Mouse (Mus musculus) liver, embryonic 11.5 days (tissue): ENCODE results near the gene Smarcal1. TPM values are rescaled to one million over a fixed set of nuclear protein-coding genes. Genes with fewer than 3 reads are reported as not detected.

Source experiments
- ATAC-seq: fragments of 200-750 bp; cut with Nextera tagmentation; replicated peaks from 2 replicates; pipeline ENCODE4 v1.8.0; 2017; ENCODE audit warnings: moderate number of reproducible peaks, mild to moderate bottlenecking, moderate TSS enrichment, moderate library complexity; ENCODE audit not compliant: low FRiP score
- DNase-seq: peaks from one replicate; pipeline ENCODE4 v3.0.0-alpha.2; 2017; ENCODE audit warnings: low spot score
- H3K27ac ChIP-seq: fragments of 300-500 bp; sonication (generic); 2 replicates; pipeline ENCODE4 v1.5.1; 2014; ENCODE audit warnings: mild to moderate bottlenecking, low read depth, low read length, control low read depth
- H3K27me3 ChIP-seq: fragments of 300-500 bp; sonication (generic); replicated peaks from 2 replicates; pipeline ENCODE4 v1.6.1; 2014; ENCODE audit warnings: low read length, mixed read lengths; ENCODE audit not compliant: control insufficient read depth, insufficient read depth
- H3K36me3 ChIP-seq: fragments of 300-500 bp; sonication (generic); 2 replicates; pipeline ENCODE4 v1.6.1; 2014; ENCODE audit warnings: mild to moderate bottlenecking, low read length, moderate library complexity, mixed read lengths; ENCODE audit not compliant: control insufficient read depth, insufficient read depth
- H3K4me1 ChIP-seq: fragments of 300-500 bp; sonication (generic); replicated peaks from 2 replicates; pipeline ENCODE4 v1.6.1; 2014; ENCODE audit warnings: low read length, mixed read lengths; ENCODE audit not compliant: control insufficient read depth, insufficient read depth
- H3K4me2 ChIP-seq: fragments of 300-500 bp; sonication (generic); 2 replicates; pipeline ENCODE4 v1.6.1; 2014; ENCODE audit warnings: mild to moderate bottlenecking, control low read depth, moderate library complexity
- H3K4me3 ChIP-seq: fragments of 300-500 bp; sonication (generic); 2 replicates; pipeline ENCODE4 v1.5.1; 2014; ENCODE audit warnings: low read depth, low read length, control low read depth
- H3K9ac ChIP-seq: fragments of 300-500 bp; sonication (generic); 2 replicates; pipeline ENCODE4 v1.6.1; 2014; ENCODE audit warnings: low read depth, low read length, control low read depth
- H3K9me3 ChIP-seq: fragments of 300-500 bp; sonication (generic); 2 replicates; pipeline ENCODE4 v1.6.1; 2016; ENCODE audit warnings: low read length, inconsistent platforms, mixed read lengths; ENCODE audit not compliant: control insufficient read depth
- WGBS: fragments of 180-500 bp; shearing (Covaris S2); extraction: QIAGEN DNeasy Blood & Tissue Kit; methylation state at CpG from one replicate; pipeline ENCODE4 v1.1.7; 2014; 5-methylcytosine and 5-hydroxymethylcytosine counted together
- polyA plus RNA-seq: library from polyadenylated mRNA; unstranded; fragments of >200 nt; fragmentation: Nextera tagmentation; extraction: Ambion mirVana; gene quantifications from 2 replicates; pipeline ENCODE4 v1.2.1, GENCODE M21; 2014

Smarcal1 gene
- polyA plus RNA-seq, 1 experiment from 2014 or later, result 18.7 TPM

DNA sequence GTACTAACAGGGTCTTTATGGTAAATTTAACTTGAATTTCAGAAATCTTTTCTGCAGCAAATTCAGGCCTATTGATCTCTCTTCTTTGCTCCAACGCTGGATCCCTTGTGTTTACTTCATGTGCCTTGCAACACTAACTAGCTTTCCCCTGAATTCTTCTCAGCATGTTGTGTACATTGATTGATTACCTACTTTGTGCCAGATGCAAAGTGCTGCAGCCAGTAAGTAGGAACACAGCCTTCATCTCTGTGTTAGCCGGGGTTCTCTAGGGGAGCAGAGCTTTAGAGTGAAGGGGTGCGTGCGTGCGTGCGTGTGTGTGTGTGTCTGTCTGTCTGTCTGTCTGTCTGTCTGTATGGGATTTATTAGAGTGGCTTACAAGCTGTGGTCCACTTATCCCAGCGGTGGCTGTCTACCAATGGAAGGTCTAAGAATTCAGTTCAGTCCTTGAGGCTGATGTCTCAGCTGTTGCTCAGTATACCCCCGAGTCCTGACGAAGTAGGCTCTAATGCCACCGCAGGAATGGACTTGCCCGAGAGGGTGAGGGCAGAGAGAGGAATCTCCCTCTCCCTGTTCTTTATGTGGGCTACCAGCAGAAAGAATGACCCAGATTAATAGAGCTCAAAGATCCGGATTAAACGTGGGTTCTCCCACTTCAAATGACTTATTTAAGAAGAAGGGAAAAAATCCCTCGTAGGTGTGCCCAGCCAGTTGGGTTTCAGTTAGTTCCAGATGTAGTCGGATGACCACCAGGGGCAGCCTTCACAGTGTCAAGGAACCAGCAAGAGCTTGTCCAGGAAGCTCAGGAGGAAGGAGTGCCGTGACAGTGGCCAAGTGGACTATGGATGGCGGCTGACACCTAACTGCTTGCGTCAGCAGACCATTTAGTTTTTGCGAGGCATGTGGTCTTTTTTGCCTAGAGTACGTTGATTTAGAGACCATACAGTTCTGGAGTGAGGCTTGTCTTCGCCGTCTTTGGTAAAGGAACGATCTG lies 27.1 kb downstream of the Smarcal1 start:
- 87% methylated on average over 23 of the region's 23 CpGs for WGBS
- H3K9me3 ChIP-seq, result no peaks in the 10 kb centered on the region
- no peak overlapping the region for H3K4me3 ChIP-seq
- no peak overlapping the region for H3K27ac ChIP-seq
- H3K36me3 ChIP-seq, result peaks cover 11% of the 10 kb centered on the region; the same call in 1 of the 2 replicates
- H3K27me3 ChIP-seq, result no peaks in the 10 kb centered on the region
- no peak for DNase-seq
- H3K4me1 ChIP-seq, result no peaks in the 10 kb centered on the region
- H3K4me2 ChIP-seq, result no peak overlapping the region
- no peak for ATAC-seq
- H3K9ac ChIP-seq, result no peak overlapping the region

DNA sequence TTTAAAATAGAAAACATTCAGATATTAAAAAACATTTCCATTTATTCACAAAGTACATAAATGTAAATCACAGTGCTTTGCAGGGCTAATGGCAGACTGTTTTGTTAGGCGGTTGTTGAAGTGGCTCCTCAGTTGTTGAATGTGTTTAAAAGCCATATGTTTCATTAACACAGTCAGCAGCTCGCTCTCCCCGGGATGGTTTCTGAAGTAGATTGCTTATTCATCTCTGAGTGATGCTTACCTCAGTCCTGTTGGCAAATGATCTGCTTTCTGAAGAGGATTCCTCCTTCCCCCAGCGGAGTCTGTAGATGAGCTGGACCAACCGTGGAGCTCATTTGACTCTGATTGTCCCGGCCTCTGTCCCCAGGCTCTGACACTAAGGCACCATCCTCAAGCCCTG lies 29.1 kb downstream of the Smarcal1 start:
- peaks cover 18% of the 10 kb centered on the region for H3K36me3 ChIP-seq
- H3K9me3 ChIP-seq, result no peaks in the 10 kb centered on the region
- no peak overlapping the region for H3K27ac ChIP-seq
- H3K9ac ChIP-seq, result no peak overlapping the region
- WGBS, result 92% methylated on average over 6 of the region's 6 CpGs
- H3K4me3 ChIP-seq, result no peak overlapping the region
- H3K4me2 ChIP-seq, result no peak overlapping the region
- DNase-seq (no peak), ATAC-seq (no peak)
- H3K4me1 ChIP-seq, result no peaks in the 10 kb centered on the region
- H3K27me3 ChIP-seq, result no peaks in the 10 kb centered on the region

DNA sequence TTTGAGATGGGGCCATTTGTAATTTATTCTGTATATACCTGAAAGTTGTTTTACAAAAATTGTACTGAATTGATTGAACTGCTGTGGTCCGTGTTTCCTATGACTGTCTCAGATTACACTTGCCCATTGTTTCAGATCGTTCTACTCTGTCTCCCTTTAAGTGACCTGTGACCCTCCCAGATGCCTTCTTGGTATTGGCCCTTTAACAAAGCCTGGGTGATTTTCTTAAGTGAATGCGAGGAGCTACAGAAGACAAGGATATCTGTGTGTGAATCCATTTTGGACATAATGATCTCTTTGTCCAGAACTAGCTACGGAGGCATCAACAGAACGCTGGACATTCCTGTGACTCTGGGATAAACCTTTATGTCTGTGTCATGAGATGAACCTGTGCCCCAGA lies 52.2 kb downstream of the Smarcal1 start:
- Histone ChIP-seq H3K27me3 (no peaks in the 10 kb centered on the region), H3K4me2 (no peak overlapping the region), H3K9ac (no peak overlapping the region), H3K9me3 (no peaks in the 10 kb centered on the region), H3K4me1 (no peaks in the 10 kb centered on the region), H3K36me3 (peaks cover 4% of the 10 kb centered on the region; the same call in 1 of the 2 replicates), H3K4me3 (no peak overlapping the region), H3K27ac (no peak overlapping the region)
- WGBS, result 75% methylated on average over 5 of the region's 5 CpGs
- ATAC-seq (no peak), DNase-seq (no peak)

DNA sequence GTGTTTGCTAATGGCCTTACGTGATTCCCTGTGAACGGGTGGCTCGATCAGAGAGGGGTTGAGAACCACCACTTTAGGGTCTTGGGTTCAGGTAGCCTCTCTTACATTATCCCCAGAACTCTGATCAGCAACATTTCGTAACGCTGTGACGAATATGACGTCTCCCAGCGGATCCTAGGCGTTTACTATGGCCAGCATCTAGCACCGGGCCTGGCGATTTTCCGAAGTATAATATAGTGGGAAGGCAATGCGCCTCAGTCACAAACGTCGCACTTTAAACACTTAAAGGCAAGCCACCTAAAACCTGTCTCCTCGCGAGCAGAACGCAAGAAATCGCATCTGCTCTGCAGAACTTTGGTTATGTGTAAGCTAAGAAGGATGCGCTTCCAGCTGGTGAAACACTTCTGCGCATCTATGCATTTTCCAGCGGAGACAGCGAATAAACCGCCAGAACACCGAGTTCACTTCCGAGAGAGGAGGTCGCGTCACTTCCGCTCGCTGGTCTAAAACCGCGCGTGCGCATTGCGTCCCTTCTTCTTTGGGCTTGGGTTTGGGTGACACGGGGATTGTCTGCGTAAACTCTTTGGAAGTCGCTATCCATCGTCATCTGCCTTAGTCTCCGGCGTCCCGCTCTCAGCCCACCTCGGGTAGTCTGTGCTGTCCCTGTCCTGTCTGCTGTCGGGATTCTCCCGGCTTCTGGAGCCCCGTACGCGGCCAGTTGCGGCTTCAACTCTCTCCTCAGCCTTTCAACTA lies 57.8 kb downstream of the Smarcal1 start:
- ATAC-seq, result no peak; the same call in 1 of the 2 replicates
- H3K9ac ChIP-seq, result no peak overlapping the region
- peak; percentile 64 for DNase-seq
- no peaks in the 10 kb centered on the region for H3K9me3 ChIP-seq
- WGBS, result 31% methylated on average over 49 of the region's 49 CpGs
- peak overlapping the region; percentile 31 for H3K4me3 ChIP-seq
- H3K27ac ChIP-seq, result no peak overlapping the region
- no peaks in the 10 kb centered on the region for H3K27me3 ChIP-seq
- no peaks in the 10 kb centered on the region for H3K4me1 ChIP-seq
- H3K4me2 ChIP-seq, result peak overlapping the region; percentile 58
- no peaks in the 10 kb centered on the region for H3K36me3 ChIP-seq

DNA sequence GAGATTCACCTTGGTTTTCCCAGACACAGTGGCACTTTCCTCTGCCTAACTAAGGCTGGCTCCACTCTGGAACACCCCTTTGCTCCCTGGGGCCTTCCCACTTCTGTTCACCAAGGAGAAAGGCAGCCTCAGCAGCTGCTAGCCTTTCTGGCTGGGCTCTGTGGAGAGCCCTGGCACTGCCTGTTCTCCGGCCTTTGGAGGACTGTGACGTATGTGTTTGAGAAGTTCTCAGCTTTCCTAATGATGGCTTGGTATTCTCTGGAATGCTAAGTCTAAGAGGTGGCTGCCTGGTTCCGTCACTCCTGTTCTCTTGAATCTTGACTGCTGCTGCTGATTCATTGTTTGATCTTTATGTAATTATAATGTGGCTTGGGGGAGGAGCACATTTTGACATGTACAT lies 90.0 kb downstream of the Smarcal1 start:
- H3K27ac ChIP-seq, result no peak overlapping the region
- H3K9me3 ChIP-seq, result no peaks in the 10 kb centered on the region
- H3K4me3 ChIP-seq, result no peak overlapping the region
- H3K4me1 ChIP-seq, result no peaks in the 10 kb centered on the region
- no peak overlapping the region for H3K4me2 ChIP-seq
- no peak overlapping the region for H3K9ac ChIP-seq
- H3K27me3 ChIP-seq, result no peaks in the 10 kb centered on the region
- 59% methylated on average over 3 of the region's 3 CpGs for WGBS
- DNase-seq (no peak), ATAC-seq (no peak)
- no peaks in the 10 kb centered on the region for H3K36me3 ChIP-seq

Other genes starting within 250 kb of the Smarcal1 start
- gene March4, start 46.3 kb upstream of the Smarcal1 start, polyA plus RNA-seq, result not detected in 2 replicates
- gene Ankar, start 117.3 kb downstream of the Smarcal1 start, polyA plus RNA-seq, result not detected in 2 replicates
- 1,988 and 2,199 TPM in 2 replicates for gene Rpl37a, start 128.0 kb downstream of the Smarcal1 start, polyA plus RNA-seq
- 44.0 and 50.5 TPM in 2 replicates for gene Igfbp2, start 241.3 kb downstream of the Smarcal1 start, polyA plus RNA-seq